Mouse (Mus musculus): ENCODE data around the gene Smarcad1. TPM values are rescaled to one million over a fixed set of nuclear protein-coding genes. Genes with fewer than 3 reads are reported as not detected.
A peak's percentile ranks its signal among the peaks of the same experiment; 100 is the strongest.
"Not testable (repeated sequence)": the region's sequence is repeated elsewhere in the genome, so short reads cannot be mapped to it uniquely, and the experiment has no call there.

Smarcad1 gene
- polyA plus RNA-seq (2012; rRNA removed) = 21.2 TPM in 2 replicates

- DNase-seq (ENCODE audit: low spot score) = peak; percentile 85
Observed at GRCm38 (mm10) chr6:65042491-65043171, at the start of gene Smarcad1. TSS of gene Smarcad1 (plus strand) at chr6:65042583.

- no peak for DNase-seq (ENCODE audit: low spot score)
Observed at GRCm38 (mm10) chr6:64996824-64997421, 45.5 kb upstream of the Smarcad1 start.

GRCm38 (mm10) chr6:64997805-64998204 lies 44.6 kb upstream of the Smarcad1 start:
- DNase-seq (ENCODE audit: low spot score) = no peak

- DNase-seq (ENCODE audit: low spot score) = not testable (repeated sequence)
Observed at GRCm38 (mm10) chr6:65000757-65001156, 41.6 kb upstream of the Smarcad1 start.

GRCm38 (mm10) chr6:65002196-65002595 lies 40.2 kb upstream of the Smarcad1 start:
- no peak for DNase-seq (ENCODE audit: low spot score)

- no peak for DNase-seq (ENCODE audit: low spot score)
Observed at GRCm38 (mm10) chr6:65008836-65009235, 33.5 kb upstream of the Smarcad1 start.

- no peak for DNase-seq (ENCODE audit: low spot score)
Observed at GRCm38 (mm10) chr6:65011444-65011990, 30.9 kb upstream of the Smarcad1 start.

- DNase-seq (ENCODE audit: low spot score) = no peak
Observed at GRCm38 (mm10) chr6:65012142-65012541, 30.2 kb upstream of the Smarcad1 start.

- no peak for DNase-seq (ENCODE audit: low spot score)
Observed at GRCm38 (mm10) chr6:65017566-65017965, 24.8 kb upstream of the Smarcad1 start.

GRCm38 (mm10) chr6:65018966-65019365 lies 23.4 kb upstream of the Smarcad1 start:
- not testable (repeated sequence) for DNase-seq (ENCODE audit: low spot score)

GRCm38 (mm10) chr6:65021883-65022282 lies 20.5 kb upstream of the Smarcad1 start:
- DNase-seq (ENCODE audit: low spot score) = no peak

- DNase-seq (ENCODE audit: low spot score) = no peak
Observed at GRCm38 (mm10) chr6:65023053-65023452, 19.3 kb upstream of the Smarcad1 start.

- DNase-seq (ENCODE audit: low spot score) = no peak
Observed at GRCm38 (mm10) chr6:65024668-65025067, 17.7 kb upstream of the Smarcad1 start.

- no peak for DNase-seq (ENCODE audit: low spot score)
Observed at GRCm38 (mm10) chr6:65025130-65025529, 17.3 kb upstream of the Smarcad1 start.

- DNase-seq (ENCODE audit: low spot score) = no peak
Observed at GRCm38 (mm10) chr6:65034661-65035060, 7.7 kb upstream of the Smarcad1 start.

- no peak for DNase-seq (ENCODE audit: low spot score)
Observed at GRCm38 (mm10) chr6:65035469-65035868, 6.9 kb upstream of the Smarcad1 start.

GRCm38 (mm10) chr6:65041932-65042331 lies 451 bp upstream of the Smarcad1 start:
- DNase-seq (ENCODE audit: low spot score) = no peak

GRCm38 (mm10) chr6:65043241-65043640 lies 858 bp downstream of the Smarcad1 start:
- DNase-seq (ENCODE audit: low spot score) = no peak

- DNase-seq (ENCODE audit: low spot score) = no peak
Observed at GRCm38 (mm10) chr6:65049100-65049499, 6.7 kb downstream of the Smarcad1 start.

- no peak for DNase-seq (ENCODE audit: low spot score)
Observed at GRCm38 (mm10) chr6:65056620-65057019, 14.2 kb downstream of the Smarcad1 start.

- not testable (repeated sequence) for DNase-seq (ENCODE audit: low spot score)
Observed at GRCm38 (mm10) chr6:65057137-65057536, 14.8 kb downstream of the Smarcad1 start.

- DNase-seq (ENCODE audit: low spot score) = no peak
Observed at GRCm38 (mm10) chr6:65061049-65061448, 18.7 kb downstream of the Smarcad1 start.

- DNase-seq (ENCODE audit: low spot score) = no peak
Observed at GRCm38 (mm10) chr6:65075201-65075600, 32.8 kb downstream of the Smarcad1 start.
